Mouse (Mus musculus): ENCODE data around the gene Ankrd9.

DNA sequence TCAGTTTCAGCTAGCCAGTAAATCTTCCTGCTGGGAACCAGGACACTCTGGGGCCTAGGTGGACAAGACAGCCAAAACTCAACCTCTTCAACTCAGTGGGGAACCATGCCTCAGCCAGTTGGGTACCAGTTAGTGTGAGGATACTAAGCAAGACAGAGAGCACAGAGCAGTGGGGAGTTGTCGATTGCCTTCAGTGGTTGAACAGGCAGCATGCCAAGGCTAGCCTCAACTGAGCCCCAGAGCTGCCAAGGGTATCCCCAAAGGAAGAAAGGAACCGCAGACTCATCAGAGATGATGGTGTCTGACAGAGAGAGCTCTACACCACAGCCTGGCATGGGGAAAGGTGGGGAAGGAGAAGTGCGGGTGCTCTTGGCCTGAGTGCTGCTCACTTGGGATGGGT is 38.0 kb downstream of the Ankrd9 start:
- TF ChIP-seq GATA1 (IDR thresholded peaks at IDR 0.05; ENCODE audit: borderline replicate concordance, low read length) (no peak), FLI1 (IDR thresholded peaks at IDR 0.05; ENCODE audit: low read length) (no peak)

Measured in megakaryocyte, embryonic 14.5 days (primary cell).